Mouse (Mus musculus): ENCODE data around the gene Cbll1. TPM values are rescaled to one million over a fixed set of nuclear protein-coding genes. Genes with fewer than 3 reads are reported as not detected.

Cbll1 gene
- polyA plus RNA-seq, 1 experiment, result 10.0 TPM

DNA sequence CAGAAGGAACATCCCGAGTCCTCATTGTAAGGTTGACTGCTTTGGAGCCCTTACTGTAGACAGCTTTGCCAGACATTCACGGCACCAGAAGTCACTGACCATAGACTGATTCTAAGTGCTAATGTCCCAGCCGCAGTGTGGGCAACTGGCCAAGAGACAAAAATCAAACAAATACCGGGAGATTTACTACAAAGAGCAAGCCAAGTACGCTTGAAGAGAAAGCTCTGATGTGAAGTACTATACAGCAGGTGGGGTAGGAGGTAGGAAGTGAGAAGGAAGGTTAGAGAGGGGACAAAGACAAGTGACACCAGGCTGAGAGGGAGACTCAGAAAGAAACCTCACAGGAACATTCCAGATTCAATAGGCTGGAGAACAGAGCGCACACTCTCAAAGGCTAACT lies 54.6 kb downstream of the Cbll1 start:
- no peak for TF ChIP-seq CTCF (IDR thresholded peaks at IDR 0.05; ENCODE audit: extremely low read depth, insufficient read depth, low read length)
- TF ChIP-seq POLR2A (IDR thresholded peaks at IDR 0.05; ENCODE audit: extremely low read depth, insufficient read depth, low read length), result no peak
- H3K27ac ChIP-seq (ENCODE audit: insufficient read depth, low read length), result no peak overlapping the region
- no peaks in the 10 kb centered on the region for H3K4me1 ChIP-seq (ENCODE audit: control insufficient read depth, insufficient read depth, low read length)
- H3K4me3 ChIP-seq (ENCODE audit: insufficient read depth, low read length), result no peak overlapping the region

DNA sequence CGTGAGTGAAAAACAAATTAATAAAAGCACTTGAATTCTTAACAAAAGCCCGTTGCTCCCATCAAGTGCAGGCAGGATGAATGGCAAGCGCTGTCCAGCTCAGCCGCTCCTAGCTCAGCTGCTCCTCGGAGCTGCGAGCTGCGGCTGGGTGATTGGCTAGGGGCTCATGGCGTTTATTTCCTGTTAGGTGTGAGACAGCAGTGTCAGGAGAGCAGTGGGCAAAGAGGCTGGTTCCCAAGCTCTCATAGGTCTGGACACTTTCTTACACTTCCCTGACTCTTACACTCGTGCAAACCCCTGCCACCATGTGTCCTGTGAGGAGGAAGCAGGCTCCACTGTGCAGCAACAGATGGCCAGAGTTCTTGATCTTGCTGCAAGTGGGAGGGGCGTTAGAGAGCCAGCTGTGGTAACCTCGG lies 55.3 kb downstream of the Cbll1 start:
- Histone ChIP-seq H3K4me1 (ENCODE audit: control insufficient read depth, insufficient read depth, low read length) (no peaks in the 10 kb centered on the region), H3K4me3 (ENCODE audit: insufficient read depth, low read length) (no peak overlapping the region), H3K27ac (ENCODE audit: insufficient read depth, low read length) (no peak overlapping the region)
- no peak for TF ChIP-seq POLR2A (IDR thresholded peaks at IDR 0.05; ENCODE audit: extremely low read depth, insufficient read depth, low read length)
- no peak for TF ChIP-seq CTCF (IDR thresholded peaks at IDR 0.05; ENCODE audit: extremely low read depth, insufficient read depth, low read length)

DNA sequence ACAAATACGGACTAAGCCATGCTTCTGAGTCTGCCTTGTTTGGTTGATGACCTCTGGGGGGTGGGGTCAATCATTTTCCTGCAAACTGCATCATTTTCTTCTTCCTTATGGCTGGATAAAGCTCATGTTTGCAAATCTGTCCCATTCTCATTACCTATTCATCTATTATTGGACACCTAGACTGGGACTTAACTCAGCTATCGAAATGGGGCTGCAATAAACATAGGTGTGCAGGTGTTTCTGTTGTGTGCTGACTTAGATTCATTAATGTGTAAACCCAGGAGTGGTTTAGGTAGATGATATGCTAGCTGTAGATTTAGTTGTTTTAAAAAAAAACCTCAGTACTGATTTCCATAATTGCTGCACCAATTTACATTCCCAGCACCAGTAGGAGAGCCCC lies 59.8 kb downstream of the Cbll1 start:
- Histone ChIP-seq H3K4me1 (ENCODE audit: control insufficient read depth, insufficient read depth, low read length) (no peaks in the 10 kb centered on the region), H3K4me3 (ENCODE audit: insufficient read depth, low read length) (no peak overlapping the region), H3K27ac (ENCODE audit: insufficient read depth, low read length) (no peak overlapping the region)
- TF ChIP-seq CTCF (IDR thresholded peaks at IDR 0.05; ENCODE audit: extremely low read depth, insufficient read depth, low read length) (no peak), POLR2A (IDR thresholded peaks at IDR 0.05; ENCODE audit: extremely low read depth, insufficient read depth, low read length) (no peak)

DNA sequence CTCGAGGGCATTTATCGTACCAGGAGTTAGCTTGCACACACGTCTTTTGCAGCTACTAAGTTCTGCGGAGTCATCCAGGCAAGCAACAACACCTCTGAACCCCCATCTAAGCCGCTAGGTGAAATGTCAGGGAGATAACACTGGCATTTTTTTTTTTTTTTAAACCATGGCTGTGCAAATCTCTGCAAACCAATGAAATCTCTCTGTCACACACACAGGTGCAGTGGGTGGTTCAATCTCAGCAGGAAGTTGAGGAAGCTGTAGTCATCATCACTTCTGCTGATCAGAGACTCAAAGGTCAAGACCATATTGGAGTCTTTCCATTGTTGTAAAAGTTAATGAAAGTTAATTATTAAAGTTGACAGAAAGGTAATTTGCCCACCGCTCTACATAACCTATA lies 61.6 kb downstream of the Cbll1 start:
- H3K4me1 ChIP-seq (ENCODE audit: control insufficient read depth, insufficient read depth, low read length), result no peaks in the 10 kb centered on the region
- H3K4me3 ChIP-seq (ENCODE audit: insufficient read depth, low read length), result no peak overlapping the region
- TF ChIP-seq CTCF (IDR thresholded peaks at IDR 0.05; ENCODE audit: extremely low read depth, insufficient read depth, low read length) (no peak), POLR2A (IDR thresholded peaks at IDR 0.05; ENCODE audit: extremely low read depth, insufficient read depth, low read length) (no peak)
- no peak overlapping the region for H3K27ac ChIP-seq (ENCODE audit: insufficient read depth, low read length)

Other genes starting within 250 kb of the Cbll1 start
- gene Lamb1, start 234.4 kb downstream of the Cbll1 start, polyA plus RNA-seq (2012; rRNA removed), result 4.2 and 4.4 TPM in 2 replicates
- 81.8 and 82.3 TPM in 2 replicates for gene Dld, start 148.2 kb downstream of the Cbll1 start, polyA plus RNA-seq (2012; rRNA removed)
- 0.06 and 0.09 TPM in 2 replicates for gene Slc26a3, start 108.7 kb downstream of the Cbll1 start, polyA plus RNA-seq (2012; rRNA removed)
- 3.5 and 4.5 TPM in 2 replicates for gene Slc26a4, start 60.4 kb upstream of the Cbll1 start, polyA plus RNA-seq (2012; rRNA removed)
- gene Bcap29, start 135.0 kb upstream of the Cbll1 start, polyA plus RNA-seq (2012; rRNA removed), result 40.4 and 43.3 TPM in 2 replicates
- 6.6 and 7.4 TPM in 2 replicates for gene Dus4l, start 155.2 kb upstream of the Cbll1 start, polyA plus RNA-seq (2012; rRNA removed)
- gene Cog5, start 155.3 kb upstream of the Cbll1 start, polyA plus RNA-seq (2012; rRNA removed), result 30.1 and 30.6 TPM in 2 replicates
- gene Gpr22, start 214.3 kb upstream of the Cbll1 start, polyA plus RNA-seq (2012; rRNA removed), result 26.5 and 33.1 TPM in 2 replicates